Mouse (Mus musculus) gastrocnemius, adult 8-10 months (tissue): ENCODE results near the gene Unc79. TPM values are rescaled to one million over a fixed set of nuclear protein-coding genes. Genes with fewer than 3 reads are reported as not detected.

Experiments used
- DNase-seq, 2 experiments: peaks; one replicate each; pipeline ENCODE4 v3.0.0; 2022; ENCODE audit warnings: low spot score in 2 of 2
- total RNA-seq, 4 experiments: library from RNA; stranded (reverse); gene quantifications; 2 replicates each; pipeline ENCODE4 v1.2.4; 2022

The Unc79 gene
- total RNA-seq, 4 experiments from 2014 or later: 0.17 to 0.40 TPM; not detected in 2

GRCm38 (mm10) chr12:103041401-103041800 lies 92.7 kb downstream of the Unc79 start:
- no peak for DNase-seq

- no peak for DNase-seq
Measured at GRCm38 (mm10) chr12:103042711-103043110, 94.1 kb downstream of the Unc79 start.

GRCm38 (mm10) chr12:103044422-103044821 lies 95.8 kb downstream of the Unc79 start:
- DNase-seq: no peak

GRCm38 (mm10) chr12:103049865-103050264 lies 101.2 kb downstream of the Unc79 start:
- no peak for DNase-seq

GRCm38 (mm10) chr12:103059321-103060053 lies 110.8 kb downstream of the Unc79 start:
- no peak for DNase-seq

GRCm38 (mm10) chr12:103060791-103061190 lies 112.1 kb downstream of the Unc79 start:
- DNase-seq: no peak

- DNase-seq: no peak
Measured at GRCm38 (mm10) chr12:103062133-103062532, 113.5 kb downstream of the Unc79 start.

GRCm38 (mm10) chr12:103064944-103065343 lies 116.3 kb downstream of the Unc79 start:
- no peak for DNase-seq

GRCm38 (mm10) chr12:103068161-103068560 lies 119.5 kb downstream of the Unc79 start:
- DNase-seq: no peak

GRCm38 (mm10) chr12:103069565-103069964 lies 120.9 kb downstream of the Unc79 start:
- no peak for DNase-seq

- DNase-seq: no peak
Measured at GRCm38 (mm10) chr12:103073953-103074352, 125.3 kb downstream of the Unc79 start.

GRCm38 (mm10) chr12:103078751-103079150 lies 130.1 kb downstream of the Unc79 start:
- DNase-seq: no peak

- DNase-seq: no peak
Measured at GRCm38 (mm10) chr12:103080055-103080454, 131.4 kb downstream of the Unc79 start.

GRCm38 (mm10) chr12:103091831-103092230 lies 143.2 kb downstream of the Unc79 start:
- no peak for DNase-seq

GRCm38 (mm10) chr12:103095160-103095559 lies 146.5 kb downstream of the Unc79 start:
- DNase-seq: no peak

GRCm38 (mm10) chr12:103099185-103099584 lies 150.5 kb downstream of the Unc79 start:
- DNase-seq: no peak

GRCm38 (mm10) chr12:103100088-103100487 lies 151.4 kb downstream of the Unc79 start:
- no peak for DNase-seq

GRCm38 (mm10) chr12:103103041-103103440 lies 154.4 kb downstream of the Unc79 start:
- no peak for DNase-seq

GRCm38 (mm10) chr12:103103601-103104000 lies 154.9 kb downstream of the Unc79 start:
- no peak for DNase-seq

- DNase-seq: no peak
Measured at GRCm38 (mm10) chr12:103109301-103109700, 160.6 kb downstream of the Unc79 start.

- DNase-seq: no peak
Measured at GRCm38 (mm10) chr12:103116639-103117038, 168.0 kb downstream of the Unc79 start.

GRCm38 (mm10) chr12:103117517-103118193 lies 169.0 kb downstream of the Unc79 start:
- no peak for DNase-seq

- no peak for DNase-seq
Measured at GRCm38 (mm10) chr12:103121928-103122327, 173.3 kb downstream of the Unc79 start.
